Mouse (Mus musculus) embryo, embryonic 11.5 days (tissue): Measurements from ENCODE around the gene Arhgap6.
A peak's percentile ranks its signal among the peaks of the same experiment; 100 is the strongest.
"Not testable (repeated sequence)": the region's sequence is repeated elsewhere in the genome, so short reads cannot be mapped to it uniquely, and the experiment has no call there.

ENCODE experiments used
- DNase-seq: peaks from one replicate; pipeline ENCODE4 v3.0.0-alpha.2; 2012; ENCODE audit warnings: low read depth, low spot score

Gene Arhgap6

GRCm38 (mm10) chrX:169308559-169308958, 513.7 kb downstream of the Arhgap6 start:
- no peak for DNase-seq

GRCm38 (mm10) chrX:169319066-169319760, 524.3 kb downstream of the Arhgap6 start:
- no peak for DNase-seq

- DNase-seq, result peak; percentile 79
Observed at GRCm38 (mm10) chrX:169319945-169320667, 525.2 kb downstream of the Arhgap6 start, which contains the start of gene Hccs. Gene Hccs (minus strand): TSS chrX:169320372.

GRCm38 (mm10) chrX:169320668-169321005, 525.7 kb downstream of the Arhgap6 start:
- not testable (repeated sequence) for DNase-seq

GRCm38 (mm10) chrX:169325929-169326595, 531.2 kb downstream of the Arhgap6 start:
- DNase-seq, result no peak

GRCm38 (mm10) chrX:169332264-169332663, 537.4 kb downstream of the Arhgap6 start:
- DNase-seq, result peak; percentile 14

- no peak for DNase-seq
Observed at GRCm38 (mm10) chrX:169337559-169337958, 542.7 kb downstream of the Arhgap6 start.

GRCm38 (mm10) chrX:169338213-169338612, 543.3 kb downstream of the Arhgap6 start:
- no peak for DNase-seq
